Mouse (Mus musculus) left cerebral cortex, postnatal 14 days (tissue): ENCODE measurements at regions not wholly inside any gene's neighbourhood (a gene's known extent, or its start where the extent isn't known, plus 50 kb on each side); places are given as distances from the start of the nearest gene placed in this dataset.

Experiments used
- DNase-seq, 2 experiments: peaks; one replicate each; pipeline ENCODE4 v3.0.0; 2021 to 2022; ENCODE audit warnings: low spot score in 2 of 2, mixed read lengths in 1 of 2
- intact Hi-C: fragments of 180-260 bp; cut with DNase I; formaldehyde crosslinking; loops from one replicate; pipeline ENCODE4 v1.15.1; 2025

DNA sequence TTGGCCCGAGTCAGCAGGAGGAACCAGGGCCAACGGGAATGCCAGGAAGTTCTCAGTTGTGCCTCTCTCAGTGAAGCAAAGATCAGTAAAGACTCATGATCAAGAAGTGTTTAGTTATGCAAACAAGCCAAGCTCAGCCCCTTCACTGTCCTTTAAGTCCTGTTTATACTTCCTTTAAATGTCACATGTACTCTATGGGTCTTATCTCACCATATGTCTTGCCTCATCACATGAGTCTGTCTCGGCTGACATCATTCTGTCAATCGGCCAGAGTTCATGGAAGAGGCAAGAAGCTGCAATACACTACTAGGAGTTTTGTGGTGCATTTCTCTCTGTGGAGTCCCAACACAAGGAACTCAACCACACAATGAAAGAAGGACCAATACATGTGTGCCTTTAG, 71.8 kb downstream of the Scp2d1 start:
- intact Hi-C loops, result no loop called here
- DNase-seq, result no peak

DNA sequence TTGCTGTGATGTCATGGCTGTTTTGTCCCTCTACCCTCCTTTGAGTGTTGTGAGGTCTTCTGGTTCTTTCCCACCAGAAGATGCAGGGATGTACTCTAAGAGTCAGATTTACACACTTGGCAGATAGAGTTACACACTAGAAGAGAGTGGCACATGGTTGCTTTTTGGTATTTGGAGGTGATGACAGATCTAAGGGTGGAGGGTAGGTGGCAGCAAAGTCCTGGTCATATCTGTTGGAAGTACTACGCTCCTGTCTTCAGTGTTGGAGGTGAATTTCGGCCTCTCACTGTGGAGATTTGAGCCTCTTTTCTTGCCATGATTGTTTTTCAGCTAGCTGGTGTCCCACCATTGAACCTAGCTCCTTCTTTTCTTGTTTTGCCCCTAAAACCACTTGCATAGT, 73.0 kb downstream of the Scp2d1 start:
- DNase-seq, result no peak
- intact Hi-C loops, result no loop called here

GRCm38 (mm10) chr2:144906786-144907185, 83.3 kb downstream of the Scp2d1 start:
- DNase-seq, result no peak

DNA sequence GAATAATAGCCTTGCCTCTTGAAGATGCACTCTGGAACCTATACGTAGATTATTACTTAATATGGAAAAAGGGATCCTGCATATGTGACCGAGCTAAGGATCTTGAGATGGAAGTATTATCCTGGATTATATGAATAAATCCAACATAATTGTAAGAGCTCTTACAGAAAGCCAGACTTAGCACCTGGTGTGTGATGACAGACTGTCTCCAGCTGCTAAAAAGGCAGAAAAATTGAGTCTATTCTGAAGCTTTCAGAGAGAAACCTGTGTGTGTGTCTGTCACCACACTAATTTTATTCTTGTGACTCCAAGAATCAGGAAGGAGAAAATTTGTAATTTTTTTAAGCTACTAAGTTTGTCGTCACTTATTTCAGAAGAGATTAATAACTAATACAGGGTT, 122.4 kb downstream of the Scp2d1 start:
- peak; percentile 5 to 11 for DNase-seq

More at GRCm38 (mm10) chr2:144906786-144907185, 83.3 kb downstream of the Scp2d1 start:
- intact Hi-C loops, result no loop called here

GRCm38 (mm10) chr2:144946468-144946867, 123.0 kb downstream of the Scp2d1 start:
- intact Hi-C loops, result loop anchor here (10.0 kb wide), 1 partner anchor 302 kb away; no protein-coding TSS in a partner anchor
- DNase-seq, result peak in 1 of 2 experiments; percentile 35

More for the DNA sequence above, 122.4 kb downstream of the Scp2d1 start:
- intact Hi-C loops, result loop anchor here (10.0 kb wide), 1 partner anchor 301 kb away; no protein-coding TSS in a partner anchor

- DNase-seq, result no peak
- intact Hi-C loops, result loop anchor here (10.0 kb wide), 1 partner anchor 304 kb away; no protein-coding TSS in a partner anchor
Measured at GRCm38 (mm10) chr2:144949232-144949631, 125.8 kb downstream of the Scp2d1 start.
